Mouse (Mus musculus) kidney, postnatal 4 days (tissue): ENCODE data around the gene Srrm4.
"Not testable (repeated sequence)": the region's sequence is repeated elsewhere in the genome, so short reads cannot be mapped to it uniquely, and the experiment has no call there.

Source experiments
- DNase-seq, 2 experiments: peaks; one replicate each; pipeline ENCODE4 v3.0.0; 2021; ENCODE audit warnings: mixed read lengths in 2 of 2

The Srrm4 gene

DNA sequence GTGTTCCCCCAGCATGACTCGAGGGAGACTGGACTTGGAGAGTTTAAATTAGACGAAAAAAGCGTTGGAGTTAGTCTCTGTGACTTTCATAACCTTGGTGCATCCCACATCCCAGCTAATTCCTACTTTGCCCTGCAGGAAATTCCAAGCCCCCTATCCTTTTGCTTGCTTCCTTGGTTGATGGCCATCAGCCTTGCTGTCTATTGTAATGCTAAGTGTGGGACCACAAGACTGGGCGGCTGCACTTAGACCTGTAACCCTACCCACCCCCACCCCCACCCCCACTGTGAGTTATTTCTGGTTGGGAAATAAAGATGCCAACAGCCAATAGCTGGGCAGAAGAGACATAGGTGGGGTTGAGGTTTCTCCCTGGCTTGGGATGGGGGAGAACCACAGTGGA lies 153.3 kb downstream of the Srrm4 start:
- DNase-seq = no peak

GRCm38 (mm10) chr5:116436117-116436516 lies 155.5 kb downstream of the Srrm4 start:
- DNase-seq = no peak

GRCm38 (mm10) chr5:116434976-116435850 lies 156.4 kb downstream of the Srrm4 start:
- no peak for DNase-seq

GRCm38 (mm10) chr5:116432871-116433270 lies 158.7 kb downstream of the Srrm4 start:
- DNase-seq = no peak

DNA sequence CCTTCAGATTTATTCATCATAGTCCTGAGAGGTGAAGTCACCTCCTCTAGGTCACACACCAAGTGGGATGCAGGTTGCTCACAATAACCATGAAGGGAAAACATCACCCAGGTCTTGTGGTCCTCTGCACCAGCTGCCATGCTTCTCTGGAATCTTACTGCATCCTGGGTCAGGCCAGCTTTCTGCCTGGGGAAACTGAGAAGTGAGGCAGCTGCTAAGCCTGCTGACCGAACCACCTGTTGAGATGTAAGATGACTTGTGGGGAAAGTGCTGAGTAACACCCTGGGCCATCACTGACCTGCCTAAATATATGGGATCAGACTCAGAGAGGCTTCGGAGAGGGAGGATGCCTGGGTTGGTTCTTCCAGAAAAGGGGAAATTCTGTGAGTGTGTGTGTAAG lies 164.9 kb downstream of the Srrm4 start:
- no peak for DNase-seq

DNA sequence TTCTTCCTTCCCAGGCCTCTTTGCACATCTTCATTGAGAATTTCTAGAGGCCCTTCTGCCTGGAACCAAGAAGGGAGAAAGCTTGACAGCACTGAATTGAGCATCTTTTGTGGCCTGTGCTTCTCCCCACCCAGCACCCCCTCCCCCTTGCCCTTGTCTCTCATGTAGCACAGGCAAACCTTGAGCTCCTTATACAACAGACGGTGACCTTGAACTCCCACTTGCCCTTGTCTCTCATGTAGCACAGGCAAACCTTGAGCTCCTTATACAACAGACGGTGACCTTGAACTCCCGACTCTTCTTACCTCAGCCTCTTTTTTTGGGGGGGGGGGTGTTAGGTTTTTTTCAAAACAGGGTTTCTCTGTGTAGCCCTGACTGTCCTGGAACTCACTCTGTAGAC lies 165.9 kb downstream of the Srrm4 start:
- DNase-seq = not testable (repeated sequence)

DNA sequence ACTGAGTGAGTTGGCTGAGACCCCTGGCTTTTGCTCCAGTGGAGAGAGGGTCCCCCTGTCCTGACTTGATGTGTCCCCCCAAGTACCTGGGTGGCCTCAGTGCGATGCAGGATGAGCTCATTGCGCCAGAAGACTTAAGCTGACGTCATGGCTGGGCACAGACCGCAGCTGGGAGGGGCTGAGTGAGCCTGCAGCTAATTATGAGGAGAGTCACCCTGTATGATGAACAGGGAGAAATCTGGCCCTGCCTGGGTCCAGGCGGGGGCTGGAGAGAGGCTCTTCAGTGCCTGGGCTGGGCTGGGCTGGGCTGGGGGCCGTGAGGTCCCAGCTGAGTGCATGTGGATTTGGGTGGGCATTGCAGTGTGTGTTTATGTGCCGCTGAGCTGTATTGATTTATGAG lies 166.3 kb downstream of the Srrm4 start:
- DNase-seq = no peak

- no peak for DNase-seq
These were observed 167.9 kb downstream of the Srrm4 start for GRCm38 (mm10) chr5:116423746-116424145.

DNA sequence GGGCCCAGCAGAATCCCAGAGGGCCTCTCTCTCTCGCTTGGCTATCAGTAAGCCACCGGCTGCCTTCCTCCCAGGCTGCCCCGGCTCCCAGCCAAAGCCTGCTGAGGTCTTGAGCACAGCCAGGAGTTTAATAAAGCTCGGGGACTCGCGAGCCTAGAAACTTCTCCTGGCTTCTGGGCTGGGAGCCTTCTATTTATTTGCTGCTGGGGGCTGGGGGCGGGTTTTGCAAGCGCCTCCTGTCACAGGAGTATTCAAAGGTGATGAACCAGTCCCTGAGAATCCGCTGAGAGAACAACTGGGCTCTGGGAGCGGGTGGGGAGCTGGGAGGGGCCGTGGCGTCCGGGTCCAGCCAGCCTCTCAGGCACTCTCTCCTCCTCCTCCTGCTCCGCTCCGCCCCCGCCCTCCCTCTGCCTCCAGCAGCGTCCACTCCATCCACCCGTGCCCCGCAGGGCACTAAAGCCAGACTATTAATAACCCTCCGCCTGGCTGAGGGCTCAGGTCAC lies 168.9 kb downstream of the Srrm4 start, which contains the start of gene Hspb8:
TSS of gene Hspb8 (minus strand) at position 166 of the 503 bp plus-strand sequence.
- DNase-seq = peak; percentile 82 to 85

GRCm38 (mm10) chr5:116421791-116422481 lies 169.7 kb downstream of the Srrm4 start:
- peak in 1 of 2 experiments; percentile 10 for DNase-seq

DNA sequence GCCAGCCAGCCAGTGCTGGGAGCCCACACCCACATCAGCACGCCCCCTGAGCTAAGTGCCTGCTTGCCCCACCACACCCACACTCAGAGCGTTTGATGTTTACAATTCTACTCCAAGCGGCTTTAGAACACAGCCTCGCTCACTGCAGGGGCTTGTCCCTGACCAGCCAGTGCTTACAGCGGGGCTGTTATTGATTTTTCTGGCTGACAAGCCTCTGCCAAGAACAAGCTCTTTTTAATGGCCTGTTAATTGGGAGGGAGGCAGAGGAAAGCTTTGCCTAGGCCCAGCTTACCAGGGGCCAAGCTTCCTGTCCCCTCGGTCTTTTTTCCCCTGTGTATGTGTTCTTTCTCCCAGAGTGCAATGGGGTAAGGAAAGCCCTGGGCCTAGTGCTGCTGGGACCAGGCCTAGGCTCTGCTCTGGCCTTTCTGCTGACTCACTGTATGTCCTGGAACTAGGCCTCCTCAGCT lies 170.8 kb downstream of the Srrm4 start:
- peak in 1 of 2 experiments; percentile 17 for DNase-seq

GRCm38 (mm10) chr5:116420213-116420612 lies 171.4 kb downstream of the Srrm4 start:
- no peak for DNase-seq

- no peak for DNase-seq
These were observed 172.1 kb downstream of the Srrm4 start for GRCm38 (mm10) chr5:116419322-116420045.

- no peak for DNase-seq
These were observed 175.4 kb downstream of the Srrm4 start for GRCm38 (mm10) chr5:116416208-116416607.

- peak in 1 of 2 experiments; percentile 40 for DNase-seq
These were observed 181.7 kb downstream of the Srrm4 start for GRCm38 (mm10) chr5:116409689-116410590.

DNA sequence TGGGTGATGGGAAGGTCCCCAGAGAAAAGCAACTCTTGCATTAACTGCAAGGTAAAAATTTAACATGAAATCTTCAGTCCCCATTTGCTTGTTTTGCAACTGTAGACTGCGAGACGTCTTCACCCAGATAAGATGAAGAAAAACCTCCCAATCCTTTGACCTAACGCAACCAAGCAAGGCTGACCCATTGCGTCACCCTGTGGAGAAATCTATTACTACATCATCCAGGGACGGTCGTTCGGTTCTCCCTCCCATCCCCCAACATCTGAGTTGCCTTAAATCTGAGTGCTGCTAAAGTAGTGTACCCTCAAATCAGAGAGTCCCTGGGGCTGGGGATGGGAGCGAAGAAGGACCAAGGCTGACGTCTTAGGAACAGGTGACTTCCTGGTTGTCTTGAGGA lies 182.7 kb downstream of the Srrm4 start:
- no peak for DNase-seq

GRCm38 (mm10) chr5:116407936-116408335 lies 183.7 kb downstream of the Srrm4 start:
- DNase-seq = no peak

DNA sequence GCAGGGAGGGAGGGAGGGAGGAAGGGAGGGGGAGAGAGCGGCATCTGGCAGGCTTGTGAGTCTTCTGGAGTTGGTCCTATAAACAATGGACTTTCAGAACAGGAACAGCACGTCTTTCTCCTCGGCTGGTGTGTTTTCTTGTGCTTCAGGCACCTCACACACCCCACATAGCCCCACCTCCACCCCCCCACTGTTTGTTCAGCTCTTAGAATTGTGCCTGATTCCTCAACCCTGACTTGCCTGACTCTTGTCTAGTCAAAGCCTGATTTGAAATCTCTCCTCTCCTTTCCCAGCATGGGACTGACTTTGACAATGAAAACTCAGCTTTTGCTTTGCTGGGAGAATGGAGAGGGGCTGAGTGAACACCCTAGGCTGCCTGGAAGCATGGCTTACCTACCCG lies 184.3 kb downstream of the Srrm4 start:
- no peak for DNase-seq

DNA sequence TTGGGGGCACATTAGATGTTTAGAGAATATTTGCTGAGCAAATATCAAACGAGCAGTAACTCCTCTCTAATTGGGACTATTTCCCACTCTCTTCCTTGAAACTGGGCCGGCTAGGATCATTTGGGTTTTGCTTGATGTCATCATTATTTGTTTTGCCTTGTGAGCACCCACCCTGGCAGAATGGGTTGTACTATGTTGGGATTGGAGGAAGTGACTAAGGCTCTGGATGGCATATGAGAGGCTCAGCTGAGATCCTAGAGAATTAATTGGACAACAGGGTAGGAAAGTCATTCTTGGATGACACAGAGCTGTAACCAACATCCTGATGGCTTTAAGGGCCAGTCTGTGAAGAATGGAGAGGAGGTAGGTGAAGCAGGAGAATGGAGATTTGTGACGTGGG lies 185.1 kb downstream of the Srrm4 start:
- no peak for DNase-seq

GRCm38 (mm10) chr5:116405934-116406333 lies 185.7 kb downstream of the Srrm4 start:
- DNase-seq = no peak

GRCm38 (mm10) chr5:116404063-116404462 lies 187.6 kb downstream of the Srrm4 start:
- no peak for DNase-seq

- DNase-seq = no peak
These were observed 190.8 kb downstream of the Srrm4 start for GRCm38 (mm10) chr5:116400801-116401200.
